Mouse (Mus musculus) kidney, postnatal 0 days (tissue): ENCODE measurements at regions not wholly inside any gene's neighbourhood (a gene's known extent, or its start where the extent isn't known, plus 50 kb on each side); places are given as distances from the start of the nearest gene placed in this dataset.

ENCODE experiments used
- ATAC-seq: fragments of 200-750 bp; cut with Nextera tagmentation; replicated peaks from 2 replicates; pipeline ENCODE4 v1.8.0; 2017; ENCODE audit warnings: low read depth, moderate number of reproducible peaks, moderate TSS enrichment, moderate library complexity; ENCODE audit not compliant: low FRiP score
- DNase-seq: peaks from one replicate; pipeline ENCODE4 v3.0.0-alpha.2; 2016; ENCODE audit warnings: low spot score
- H3K27ac ChIP-seq: fragments of 300-500 bp; sonication (generic); 2 replicates; pipeline ENCODE4 v1.5.1; 2014; ENCODE audit warnings: mild to moderate bottlenecking
- H3K27me3 ChIP-seq: fragments of 300-500 bp; sonication (generic); 2 replicates; pipeline ENCODE4 v1.6.1; 2014; ENCODE audit warnings: low read length, mixed read lengths; ENCODE audit not compliant: insufficient read depth
- H3K36me3 ChIP-seq: fragments of 300-500 bp; sonication (generic); 2 replicates; pipeline ENCODE4 v1.6.1; 2014; ENCODE audit warnings: low read length, mixed read lengths; ENCODE audit not compliant: insufficient read depth
- H3K4me1 ChIP-seq: fragments of 300-500 bp; sonication (generic); replicated peaks from 2 replicates; pipeline ENCODE4 v1.6.1; 2014; ENCODE audit warnings: antibody characterized with exemption, low read length, mixed read lengths; ENCODE audit not compliant: insufficient read depth
- H3K4me2 ChIP-seq: fragments of 300-500 bp; sonication (generic); 2 replicates; pipeline ENCODE4 v1.6.1; 2014; ENCODE audit warnings: mild to moderate bottlenecking, low read length, moderate library complexity, mixed read lengths
- H3K4me3 ChIP-seq: fragments of 300-500 bp; sonication (generic); replicated peaks from 2 replicates; pipeline ENCODE4 v1.5.1; 2014; ENCODE audit warnings: low read depth, low read length
- H3K9ac ChIP-seq: fragments of 300-500 bp; sonication (generic); 2 replicates; pipeline ENCODE4 v1.6.1; 2014; ENCODE audit warnings: low read depth, low read length
- H3K9me3 ChIP-seq: fragments of 300-500 bp; sonication (generic); replicated peaks from 2 replicates; pipeline ENCODE4 v1.6.1; 2016; ENCODE audit warnings: low read length, inconsistent platforms, mixed read lengths
- CTCF ChIP-seq: IDR thresholded peaks from 2 replicates; pipeline ENCODE4 v1.5.1; 2016; ENCODE audit warnings: antibody characterized with exemption, low read depth, mild to moderate bottlenecking, moderate library complexity
- WGBS: fragments of 180-500 bp; shearing (Covaris S2); extraction: QIAGEN DNeasy Blood & Tissue Kit; methylation state at CpG from one replicate; pipeline ENCODE4 v1.1.7; 2014; 5-methylcytosine and 5-hydroxymethylcytosine counted together

- no peaks in the 10 kb centered on the region for H3K4me1 ChIP-seq
- TF ChIP-seq CTCF: peak; percentile 62
- ATAC-seq (no peak), DNase-seq (peak; percentile 26)
- H3K36me3 ChIP-seq: no peaks in the 10 kb centered on the region
- H3K27ac ChIP-seq: no peak overlapping the region
- 36% methylated on average over 11 of the region's 11 CpGs for WGBS
- no peak overlapping the region for H3K9ac ChIP-seq
- H3K9me3 ChIP-seq: no peaks in the 10 kb centered on the region
- no peaks in the 10 kb centered on the region for H3K27me3 ChIP-seq
- H3K4me2 ChIP-seq: no peak overlapping the region
- H3K4me3 ChIP-seq: no peak overlapping the region
Observed at GRCm38 (mm10) chr7:63345671-63346392, 98.7 kb upstream of the Otud7a start.

- no peak for ATAC-seq
- no peak overlapping the region for H3K4me3 ChIP-seq
- H3K4me1 ChIP-seq: no peaks in the 10 kb centered on the region
- H3K4me2 ChIP-seq: no peak overlapping the region
- no peak for DNase-seq
- no peaks in the 10 kb centered on the region for H3K9me3 ChIP-seq
- no peak overlapping the region for H3K27ac ChIP-seq
- H3K36me3 ChIP-seq: no peaks in the 10 kb centered on the region
- no peak overlapping the region for H3K9ac ChIP-seq
- no peaks in the 10 kb centered on the region for H3K27me3 ChIP-seq
- WGBS: 90% methylated on average over 2 of the region's 2 CpGs
- no peak for TF ChIP-seq CTCF
Observed at GRCm38 (mm10) chr7:63346393-63346730, 98.2 kb upstream of the Otud7a start.
